Mouse (Mus musculus): ENCODE data around the gene Fkbp8. TPM values are rescaled to one million over a fixed set of nuclear protein-coding genes. Genes with fewer than 3 reads are reported as not detected.

The Fkbp8 gene
- polyA plus RNA-seq, 1 experiment: 640 TPM

DNA sequence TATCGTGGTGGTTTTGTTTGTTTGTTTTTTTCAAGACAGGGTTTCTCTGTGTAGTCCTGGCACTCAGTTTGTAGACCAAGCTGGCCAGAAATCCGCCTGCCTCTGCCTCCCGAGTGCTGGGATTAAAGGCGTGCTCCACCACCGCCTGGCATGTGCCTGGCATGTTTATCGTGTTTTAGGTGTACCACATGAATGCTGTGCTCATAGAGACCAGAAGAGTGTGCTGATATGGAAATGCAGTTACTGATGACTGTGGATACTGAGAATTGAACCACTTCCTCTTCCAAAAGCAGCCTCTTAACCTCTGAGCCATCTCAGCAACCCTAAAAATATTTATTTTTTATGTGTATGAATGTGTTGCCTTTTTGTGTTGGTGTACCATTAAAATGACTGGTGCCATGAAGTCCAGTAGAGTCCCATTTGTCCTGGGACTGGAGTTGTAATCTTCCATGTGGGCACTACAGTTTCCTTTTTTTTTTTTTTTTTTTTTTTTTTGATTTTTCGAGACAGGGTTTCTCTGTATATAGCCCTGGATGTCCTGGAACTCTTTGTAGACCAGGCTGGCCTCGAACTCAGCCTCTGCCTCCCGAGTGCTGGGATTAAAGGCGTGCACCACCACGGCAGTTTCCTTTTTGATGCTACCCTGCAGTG lies 15.1 kb upstream of the Fkbp8 start:
- H3K4me3 ChIP-seq (ENCODE audit: control insufficient read depth, insufficient read depth, low read length): no peak overlapping the region
- peaks cover 17% of the 10 kb centered on the region for H3K4me1 ChIP-seq (replicated peaks; ENCODE audit: control insufficient read depth, insufficient read depth, low read length)
- H3K36me3 ChIP-seq (ENCODE audit: control insufficient read depth, insufficient read depth, low read length): peaks cover 6% of the 10 kb centered on the region; the same call in 1 of the 2 replicates
- 53% methylated on average over 11 of the region's 11 CpGs for WGBS
- H3K27me3 ChIP-seq (ENCODE audit: control insufficient read depth, insufficient read depth, low read length): no peaks in the 10 kb centered on the region
- DNase-seq: no peak
- no peak for TF ChIP-seq POLR2A (IDR thresholded peaks at IDR 0.05; ENCODE audit: control insufficient read depth, extremely low read depth, insufficient read depth, low read length, poor library complexity)
- no peak for TF ChIP-seq CTCF (IDR thresholded peaks at IDR 0.05; ENCODE audit: borderline replicate concordance, control insufficient read depth, extremely low read depth, insufficient read depth, low read length, poor library complexity)
- no peak overlapping the region for H3K27ac ChIP-seq (ENCODE audit: control insufficient read depth, insufficient read depth, low read length)

GRCm38 (mm10) chr8:70513441-70513840 lies 14.1 kb upstream of the Fkbp8 start:
- H3K4me1 ChIP-seq (replicated peaks; ENCODE audit: control insufficient read depth, insufficient read depth, low read length): peaks cover 17% of the 10 kb centered on the region
- H3K27ac ChIP-seq (ENCODE audit: control insufficient read depth, insufficient read depth, low read length): no peak overlapping the region
- no peak for DNase-seq
- no peak overlapping the region for H3K4me3 ChIP-seq (ENCODE audit: control insufficient read depth, insufficient read depth, low read length)
- TF ChIP-seq CTCF (IDR thresholded peaks at IDR 0.05; ENCODE audit: borderline replicate concordance, control insufficient read depth, extremely low read depth, insufficient read depth, low read length, poor library complexity): no peak
- H3K36me3 ChIP-seq (ENCODE audit: control insufficient read depth, insufficient read depth, low read length): peaks cover 7% of the 10 kb centered on the region; the same call in 1 of the 2 replicates
- 55% methylated on average over 2 of the region's 2 CpGs for WGBS
- no peaks in the 10 kb centered on the region for H3K27me3 ChIP-seq (ENCODE audit: control insufficient read depth, insufficient read depth, low read length)

GRCm38 (mm10) chr8:70517940-70518643 lies 9.4 kb upstream of the Fkbp8 start:
- Histone ChIP-seq H3K36me3 (ENCODE audit: control insufficient read depth, insufficient read depth, low read length) (peaks cover 7% of the 10 kb centered on the region; the same call in 1 of the 2 replicates), H3K4me1 (replicated peaks; ENCODE audit: control insufficient read depth, insufficient read depth, low read length) (0 out of 2 replicates have a peak, but pooled peaks cover 6% of the 10 kb centered on the region), H3K27me3 (ENCODE audit: control insufficient read depth, insufficient read depth, low read length) (no peaks in the 10 kb centered on the region), H3K4me3 (ENCODE audit: control insufficient read depth, insufficient read depth, low read length) (no peak overlapping the region), H3K27ac (ENCODE audit: control insufficient read depth, insufficient read depth, low read length) (no peak overlapping the region)
- WGBS: 96% methylated on average over 10 of the region's 10 CpGs
- no peak for DNase-seq
- TF ChIP-seq CTCF (IDR thresholded peaks at IDR 0.05; ENCODE audit: borderline replicate concordance, control insufficient read depth, extremely low read depth, insufficient read depth, low read length, poor library complexity) (no peak), POLR2A (IDR thresholded peaks at IDR 0.05; ENCODE audit: control insufficient read depth, extremely low read depth, insufficient read depth, low read length, poor library complexity) (no peak)

DNA sequence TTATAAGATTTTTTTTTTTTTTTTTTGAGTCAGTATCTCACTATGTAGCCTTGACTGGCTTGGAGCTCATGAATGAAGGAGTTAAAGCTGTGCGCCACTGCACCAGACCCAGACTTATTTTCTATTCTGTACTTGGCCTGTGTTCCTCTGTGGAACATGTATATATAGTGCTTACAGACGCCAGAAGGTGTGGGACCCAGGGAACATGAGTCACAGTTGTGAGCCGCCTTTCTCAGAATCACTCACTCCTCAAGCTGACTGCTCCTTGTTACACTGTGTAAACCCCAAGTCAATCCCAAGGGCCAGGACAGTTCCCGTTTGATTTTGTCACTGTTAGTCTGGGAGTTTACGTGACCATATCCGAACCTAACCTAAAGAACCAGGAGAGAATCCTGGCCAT lies 8.5 kb upstream of the Fkbp8 start:
- TF ChIP-seq POLR2A (IDR thresholded peaks at IDR 0.05; ENCODE audit: control insufficient read depth, extremely low read depth, insufficient read depth, low read length, poor library complexity) (no peak), CTCF (IDR thresholded peaks at IDR 0.05; ENCODE audit: borderline replicate concordance, control insufficient read depth, extremely low read depth, insufficient read depth, low read length, poor library complexity) (no peak)
- DNase-seq: no peak
- WGBS: 96% methylated on average over 6 of the region's 6 CpGs
- Histone ChIP-seq H3K4me1 (replicated peaks; ENCODE audit: control insufficient read depth, insufficient read depth, low read length) (0 out of 2 replicates have a peak, but pooled peaks cover 6% of the 10 kb centered on the region), H3K36me3 (ENCODE audit: control insufficient read depth, insufficient read depth, low read length) (peaks cover 7% of the 10 kb centered on the region; the same call in 1 of the 2 replicates), H3K27me3 (ENCODE audit: control insufficient read depth, insufficient read depth, low read length) (no peaks in the 10 kb centered on the region), H3K4me3 (ENCODE audit: control insufficient read depth, insufficient read depth, low read length) (no peak overlapping the region), H3K27ac (ENCODE audit: control insufficient read depth, insufficient read depth, low read length) (no peak overlapping the region)

DNA sequence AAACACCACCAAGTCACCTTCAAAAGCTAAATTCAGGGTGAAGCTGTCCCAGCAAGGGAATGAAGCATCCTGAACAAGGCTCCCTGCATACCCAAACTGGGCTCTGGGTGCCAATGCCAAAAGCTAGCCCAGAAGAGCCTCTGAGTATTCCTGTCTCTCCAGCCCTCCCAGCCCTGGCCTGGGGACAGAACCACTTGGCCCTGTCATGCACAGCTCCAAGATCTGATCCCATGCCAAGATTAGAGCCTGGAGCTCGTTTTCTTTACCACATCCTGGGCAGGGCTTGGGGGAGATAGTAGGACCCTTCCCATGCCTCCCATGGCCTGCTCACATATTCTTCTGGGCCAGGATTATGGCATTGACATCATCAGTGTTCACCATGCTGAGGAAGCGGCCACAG lies 7.9 kb upstream of the Fkbp8 start:
- TF ChIP-seq POLR2A (IDR thresholded peaks at IDR 0.05; ENCODE audit: control insufficient read depth, extremely low read depth, insufficient read depth, low read length, poor library complexity) (no peak), CTCF (IDR thresholded peaks at IDR 0.05; ENCODE audit: borderline replicate concordance, control insufficient read depth, extremely low read depth, insufficient read depth, low read length, poor library complexity) (no peak)
- DNase-seq: no peak
- WGBS: 76% methylated on average over 2 of the region's 2 CpGs
- H3K27me3 ChIP-seq (ENCODE audit: control insufficient read depth, insufficient read depth, low read length): no peaks in the 10 kb centered on the region
- 0 out of 2 replicates have a peak, but pooled peaks cover 6% of the 10 kb centered on the region for H3K4me1 ChIP-seq (replicated peaks; ENCODE audit: control insufficient read depth, insufficient read depth, low read length)
- no peak overlapping the region for H3K4me3 ChIP-seq (ENCODE audit: control insufficient read depth, insufficient read depth, low read length)
- H3K27ac ChIP-seq (ENCODE audit: control insufficient read depth, insufficient read depth, low read length): no peak overlapping the region
- peaks cover 7% of the 10 kb centered on the region; the same call in 1 of the 2 replicates for H3K36me3 ChIP-seq (ENCODE audit: control insufficient read depth, insufficient read depth, low read length)

GRCm38 (mm10) chr8:70522592-70523403 lies 4.7 kb upstream of the Fkbp8 start:
- peaks cover 9% of the 10 kb centered on the region for H3K4me1 ChIP-seq (replicated peaks; ENCODE audit: control insufficient read depth, insufficient read depth, low read length)
- H3K27me3 ChIP-seq (ENCODE audit: control insufficient read depth, insufficient read depth, low read length): no peaks in the 10 kb centered on the region
- WGBS: under 1% methylated on average over 51 of the region's 51 CpGs
- peak; percentile 96 for DNase-seq
- peak; percentile 76 for TF ChIP-seq CTCF (IDR thresholded peaks at IDR 0.05; ENCODE audit: borderline replicate concordance, control insufficient read depth, extremely low read depth, insufficient read depth, low read length, poor library complexity)
- TF ChIP-seq POLR2A (IDR thresholded peaks at IDR 0.05; ENCODE audit: control insufficient read depth, extremely low read depth, insufficient read depth, low read length, poor library complexity): peak; percentile 77
- peak overlapping the region; percentile 71 for H3K4me3 ChIP-seq (ENCODE audit: control insufficient read depth, insufficient read depth, low read length)
- peak overlapping the region; percentile 20 for H3K27ac ChIP-seq (ENCODE audit: control insufficient read depth, insufficient read depth, low read length)
- H3K36me3 ChIP-seq (ENCODE audit: control insufficient read depth, insufficient read depth, low read length): peaks cover 2% of the 10 kb centered on the region; the same call in 1 of the 2 replicates

All from thymus, adult 2 months (tissue).